9 mouse cellular contexts compared by ENCODE assay signal in the genomic region with DNA sequence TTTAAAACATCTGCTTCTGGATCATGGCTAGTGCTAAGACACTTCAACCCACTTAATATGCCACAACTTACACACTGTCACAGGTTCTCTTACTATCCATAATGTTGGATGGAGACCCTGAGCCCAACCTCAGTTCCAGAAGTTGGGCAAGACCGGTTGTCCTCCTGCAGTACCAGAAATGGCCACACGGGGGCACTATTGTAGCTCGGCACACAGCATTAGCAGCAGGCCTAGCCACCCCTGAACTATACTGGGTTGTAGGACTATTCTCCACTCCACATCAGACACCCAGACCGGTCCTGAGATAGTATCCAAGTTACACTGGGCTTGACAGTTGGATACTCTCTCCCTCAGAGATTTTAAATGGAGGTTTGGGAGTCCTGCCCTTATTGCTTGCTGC. TPM values are rescaled to one million over a fixed set of nuclear protein-coding genes. Genes with fewer than 3 reads are reported as not detected.
DNase-seq lines count a peak whose midpoint lies in the region; ATAC-seq lines count a peak whose summit lies in the region.
"Had no signal": no experiment of that assay in that cellular context is flagged by ENCODE, and none has a peak within 500 bp of the region (broad histone marks: within the 10 kb centered on the region; RNA-seq: fewer than 3 reads in every experiment).

No protein-coding gene starts in this region.

- WGBS in hindbrain, embryonic 11.5 days: 4% methylated on average over 4 of the region's 4 CpGs
- 2% methylated on average over 4 of the region's 4 CpGs for WGBS in lung, embryonic 15.5 days

- no peak overlapping the region for H3K4me3 ChIP-seq in hindbrain, embryonic 11.5 days (ENCODE audit: low read depth, low read length)
- no peak overlapping the region for H3K4me3 ChIP-seq in lung, embryonic 15.5 days
- H3K4me3 ChIP-seq: megakaryocyte, embryonic 14.5 days had no signal

- no peaks in the 10 kb centered on the region for H3K27me3 ChIP-seq in hindbrain, embryonic 11.5 days (ENCODE audit: control insufficient read depth, insufficient read depth, low read length)
- H3K27me3 ChIP-seq in lung, embryonic 15.5 days: peaks cover 9% of the 10 kb centered on the region

- H3K36me3 ChIP-seq in hindbrain, embryonic 11.5 days (ENCODE audit: control insufficient read depth, insufficient read depth, low read length): no peaks in the 10 kb centered on the region
- no peaks in the 10 kb centered on the region for H3K36me3 ChIP-seq in lung, embryonic 15.5 days

- ATAC-seq in frontal cortex, adult (ENCODE audit: low TSS enrichment): peak; percentile 72
- ATAC-seq in hindbrain, embryonic 11.5 days (ENCODE audit: low FRiP score): peak; percentile 58; the same call in 1 of the 2 replicates
- ATAC-seq in lung, embryonic 15.5 days (ENCODE audit: borderline replicate concordance, extremely low read depth, low FRiP score, low TSS enrichment): peak; percentile 40; the same call in 1 of the 2 replicates

- H3K4me2 ChIP-seq in hindbrain, embryonic 11.5 days (replicated peaks; ENCODE audit: low read depth, low read length): no peak overlapping the region
- no peak overlapping the region for H3K4me2 ChIP-seq in lung, embryonic 15.5 days

- DNase-seq in MEL-GATA-1-ER (ENCODE audit: extremely low read depth, low read depth): peak; percentile 32
- DNase-seq in cerebellum, adult 8-10 months: peak; percentile 78
- DNase-seq in hindbrain, embryonic 11.5 days (ENCODE audit: low spot score): peak; percentile 97
- peak; percentile 50 for DNase-seq in layer of hippocampus, adult 9-10 months (ENCODE audit: low spot score)
- peak; percentile 85 for DNase-seq in ovary, postnatal 14 days (ENCODE audit: low spot score)
- peak; percentile 70 for DNase-seq in thymus, postnatal 0 days (ENCODE audit: low spot score)

- no peak overlapping the region for H3K27ac ChIP-seq in hindbrain, embryonic 11.5 days (ENCODE audit: low read depth, low read length)
- no peak overlapping the region; the same call in 1 of the 2 replicates for H3K27ac ChIP-seq in lung, embryonic 15.5 days

- H3K4me1 ChIP-seq in hindbrain, embryonic 11.5 days (replicated peaks; ENCODE audit: control insufficient read depth, insufficient read depth, low read length): peaks cover 6% of the 10 kb centered on the region
- peaks cover 34% of the 10 kb centered on the region for H3K4me1 ChIP-seq in lung, embryonic 15.5 days

- no peaks in the 10 kb centered on the region for H3K9me3 ChIP-seq in hindbrain, embryonic 11.5 days (ENCODE audit: control insufficient read depth, low read length)
- H3K9me3 ChIP-seq in lung, embryonic 15.5 days: no peaks in the 10 kb centered on the region
- H3K9me3 ChIP-seq: megakaryocyte, embryonic 14.5 days had no signal

- H3K9ac ChIP-seq in hindbrain, embryonic 11.5 days (ENCODE audit: low read depth, low read length): no peak overlapping the region
- no peak overlapping the region for H3K9ac ChIP-seq in lung, embryonic 15.5 days

RNA-seq across cellular contexts. Expression of gene Crocc2, which starts 5.9 kb away (rescaled TPM):
- polyA plus RNA-seq in hindbrain, embryonic 11.5 days (2014; fragmentation: Nextera tagmentation; extraction: Ambion mirVana): 0.09 and 0.18 TPM in 2 replicates
- polyA plus RNA-seq in lung, embryonic 15.5 days (2015; fragmentation: Nextera tagmentation; extraction: Ambion mirVana): 3.2 and 3.7 TPM in 2 replicates
- polyA plus RNA-seq in thymus, postnatal 0 days (2015; fragmentation: Nextera tagmentation; extraction: Ambion mirVana): 0.08 and 0.10 TPM in 2 replicates

RNA-seq across cellular contexts. Expression of gene 2310007B03Rik, which starts 13.7 kb away (rescaled TPM):
- 0.49 and 0.77 TPM in 2 replicates for polyA plus RNA-seq in hindbrain, embryonic 11.5 days (2014; fragmentation: Nextera tagmentation; extraction: Ambion mirVana)
- 14.1 and 16.7 TPM in 2 replicates for polyA plus RNA-seq in lung, embryonic 15.5 days (2015; fragmentation: Nextera tagmentation; extraction: Ambion mirVana)
- 0.50 and 0.74 TPM in 2 replicates for polyA plus RNA-seq in thymus, postnatal 0 days (2015; fragmentation: Nextera tagmentation; extraction: Ambion mirVana)

RNA-seq across cellular contexts. Expression of gene Agxt, which starts 39.4 kb away (rescaled TPM):
- polyA plus RNA-seq in hindbrain, embryonic 11.5 days (2014; fragmentation: Nextera tagmentation; extraction: Ambion mirVana): not detected in 2 replicates
- not detected in 2 replicates for polyA plus RNA-seq in lung, embryonic 15.5 days (2015; fragmentation: Nextera tagmentation; extraction: Ambion mirVana)
- 0.13 and 0.21 TPM in 2 replicates for polyA plus RNA-seq in thymus, postnatal 0 days (2015; fragmentation: Nextera tagmentation; extraction: Ambion mirVana)

Comparison
In these comparisons a context has a peak if more than half of its experiments do, and no peak if none do; other contexts are left out.
1. DNase-seq: peak in every context shown above with its lines; median percentile 97 in hindbrain, embryonic 11.5 days; 85 in ovary, postnatal 14 days; 78 in cerebellum, adult 8-10 months; 70 in thymus, postnatal 0 days; 50 in layer of hippocampus, adult 9-10 months; 32 in MEL-GATA-1-ER.